In genomic region chr9:66512351-66512671, GRCm38 (mm10) we compare ENCODE assay signal across 8 mouse cellular contexts. TPM values are rescaled to one million over a fixed set of nuclear protein-coding genes. Genes with fewer than 3 reads are reported as not detected.
DNase-seq lines count a peak whose midpoint lies in the region; ATAC-seq and TF ChIP-seq lines count a peak whose summit lies in the region.

No protein-coding gene starts in this region.

- peak overlapping the region; percentile 72 to 77 for H3K4me3 ChIP-seq in MEL (ENCODE audit: control insufficient read depth in 1 of 2, insufficient read depth in 1 of 2, low read depth in 2 of 2, low read length in 2 of 2)
- H3K4me3 ChIP-seq in hindbrain, embryonic 10.5 days = peak overlapping the region; percentile 73
- peak overlapping the region; percentile 56 for H3K4me3 ChIP-seq in lung, embryonic 15.5 days
- peak overlapping the region; percentile 55 for H3K4me3 ChIP-seq in olfactory bulb, adult 2 months (ENCODE audit: insufficient read depth, low read depth, low read length)

- H3K27me3 ChIP-seq in MEL (ENCODE audit: control insufficient read depth in 1 of 2, insufficient read depth in 2 of 2, low read length in 2 of 2) = no peaks in the 10 kb centered on the region
- H3K27me3 ChIP-seq in hindbrain, embryonic 10.5 days (ENCODE audit: insufficient read depth, poor library complexity, severe bottlenecking) = no peaks in the 10 kb centered on the region
- H3K27me3 ChIP-seq in lung, embryonic 15.5 days = no peaks in the 10 kb centered on the region

- TF ChIP-seq CTCF in MEL (IDR thresholded peaks at IDR 0.05 in 2 of 3, conservative IDR thresholded peaks at IDR 0.05 in 1 of 3; ENCODE audit: control insufficient read depth in 1 of 3, insufficient read depth in 1 of 3, low read depth in 2 of 3, low read length in 3 of 3, poor library complexity in 1 of 3, severe bottlenecking in 1 of 3) = no peak
- no peak for TF ChIP-seq CTCF in olfactory bulb, adult 2 months (IDR thresholded peaks at IDR 0.05; ENCODE audit: insufficient read depth, low read depth, low read length)

- peaks cover 0 to 7% of the 10 kb centered on the region in 2 experiments; a peak in 1 of 4 replicates for H3K36me3 ChIP-seq in MEL (ENCODE audit: control insufficient read depth in 1 of 2, insufficient read depth in 2 of 2, low read length in 2 of 2)
- peaks cover 74% of the 10 kb centered on the region for H3K36me3 ChIP-seq in hindbrain, embryonic 10.5 days
- peaks cover 34% of the 10 kb centered on the region for H3K36me3 ChIP-seq in lung, embryonic 15.5 days

- H3K9ac ChIP-seq in MEL (ENCODE audit: control insufficient read depth, low read depth, low read length, poor library complexity, severe bottlenecking) = peak overlapping the region; percentile 83
- H3K9ac ChIP-seq in lung, embryonic 15.5 days = peak overlapping the region; percentile 61

- no peak for TF ChIP-seq RAD21 in MEL (IDR thresholded peaks at IDR 0.05; ENCODE audit: low read depth, low read length)

- peaks cover 0 to 7% of the 10 kb centered on the region in 2 experiments; a peak in 2 of 4 replicates for H3K4me1 ChIP-seq in MEL (ENCODE audit: control insufficient read depth in 1 of 2, insufficient read depth in 2 of 2, low read length in 2 of 2)
- H3K4me1 ChIP-seq in hindbrain, embryonic 10.5 days (replicated peaks) = peaks cover 43% of the 10 kb centered on the region
- H3K4me1 ChIP-seq in lung, embryonic 15.5 days = peaks cover 28% of the 10 kb centered on the region
- H3K4me1 ChIP-seq in olfactory bulb, adult 2 months (ENCODE audit: control insufficient read depth, insufficient read depth, low read length) = peaks cover 29% of the 10 kb centered on the region

- ATAC-seq in frontal cortex, adult (ENCODE audit: low TSS enrichment) = peak; percentile 64
- ATAC-seq in lung, embryonic 15.5 days (ENCODE audit: borderline replicate concordance, extremely low read depth, low FRiP score, low TSS enrichment) = peak; percentile 84

- TF ChIP-seq POLR2A in MEL (IDR thresholded peaks at IDR 0.05; ENCODE audit: control insufficient read depth in 1 of 2, insufficient read depth in 1 of 2, low read depth in 1 of 2, low read length in 2 of 2, poor library complexity in 1 of 2) = peak; percentile 64 to 94; a peak in 2 of 4 replicates
- peak; percentile 32 for TF ChIP-seq POLR2A in olfactory bulb, adult 2 months (IDR thresholded peaks at IDR 0.05; ENCODE audit: insufficient read depth, low read depth, low read length)

- WGBS in hindbrain, embryonic 10.5 days = under 1% methylated on average over 8 of the region's 8 CpGs
- WGBS in lung, embryonic 15.5 days = 0% methylated on average over 8 of the region's 8 CpGs
- WGBS in olfactory bulb, adult 2 months = 1% methylated on average over 8 of the region's 8 CpGs

- TF ChIP-seq EP300 in MEL (IDR thresholded peaks at IDR 0.05; ENCODE audit: low read depth in 1 of 2, low read length in 2 of 2) = no peak

- DNase-seq in MEL (ENCODE audit: low read depth, low spot score) = peak; percentile 93
- peak; percentile 75 for DNase-seq in cerebellum, adult 8-10 months
- DNase-seq in hindbrain, embryonic 10.5 days (ENCODE audit: low spot score) = peak; percentile 87
- DNase-seq in layer of hippocampus, adult 9-10 months (ENCODE audit: low spot score) = peak; percentile 78
- peak; percentile 82 to 90 for DNase-seq in thymus, adult 18-20 months

- peaks cover 4% of the 10 kb centered on the region; the same call in 1 of the 2 replicates for H3K79me2 ChIP-seq in MEL (ENCODE audit: control insufficient read depth, insufficient read depth, low read length, poor library complexity)

- H3K27ac ChIP-seq in MEL (ENCODE audit: control insufficient read depth, low read depth, low read length) = peak overlapping the region; percentile 86
- H3K27ac ChIP-seq in hindbrain, embryonic 10.5 days = peak overlapping the region; percentile 95
- H3K27ac ChIP-seq in lung, embryonic 15.5 days = peak overlapping the region; percentile 93
- peak overlapping the region; percentile 89 for H3K27ac ChIP-seq in olfactory bulb, adult 2 months (ENCODE audit: insufficient read depth, low read depth, low read length)

- H3K9me3 ChIP-seq in MEL (replicated peaks; ENCODE audit: insufficient read depth, low read length) = no peaks in the 10 kb centered on the region
- H3K9me3 ChIP-seq in hindbrain, embryonic 10.5 days = no peaks in the 10 kb centered on the region
- H3K9me3 ChIP-seq in lung, embryonic 15.5 days = no peaks in the 10 kb centered on the region

- H3K4me2 ChIP-seq in lung, embryonic 15.5 days = peak overlapping the region; percentile 91

TF ChIP-seq in MEL, 35 proteins besides CTCF, POLR2A, EP300 and RAD21:
- TF ChIP-seq MEF2A (IDR thresholded peaks at IDR 0.05; ENCODE audit: extremely low read depth, insufficient replicate concordance, low read depth, low read length, poor library complexity, severe bottlenecking) (no peak), CHD1 (IDR thresholded peaks at IDR 0.05; ENCODE audit: low read depth, low read length) (no peak), NELFE (IDR thresholded peaks at IDR 0.05; ENCODE audit: low read depth, low read length) (peak; percentile 77), SIN3A (IDR thresholded peaks at IDR 0.05; ENCODE audit: low read length) (no peak), BHLHE40 (IDR thresholded peaks at IDR 0.05; ENCODE audit: borderline replicate concordance, low read depth, low read length) (peak; percentile 62; the same call in 1 of the 2 replicates), ZKSCAN1 (IDR thresholded peaks at IDR 0.05; ENCODE audit: low read depth, low read length) (no peak), POLR2AphosphoS5 (IDR thresholded peaks at IDR 0.05; ENCODE audit: borderline replicate concordance, low read depth, low read length) (no peak), POLR2AphosphoS2 (IDR thresholded peaks at IDR 0.05; ENCODE audit: low read length) (no peak; the same call in none of the 2 replicates), MXI1 (IDR thresholded peaks at IDR 0.05; ENCODE audit: low read depth, low read length) (no peak; the same call in 1 of the 2 replicates), RCOR1 (IDR thresholded peaks at IDR 0.05; ENCODE audit: low read depth, low read length) (no peak), KAT2A (conservative IDR thresholded peaks at IDR 0.05; ENCODE audit: low read depth, low read length) (no peak), ETS1 (IDR thresholded peaks at IDR 0.05; ENCODE audit: low read depth, low read length) (0 out of 2 replicates have a peak, but pooled peaks have one; percentile 20), MYC (IDR thresholded peaks at IDR 0.05; ENCODE audit: low read depth, low read length) (peak; percentile 72), ZMIZ1 (IDR thresholded peaks at IDR 0.05; ENCODE audit: low read depth, low read length) (peak; percentile 91), USF1 (IDR thresholded peaks at IDR 0.05; ENCODE audit: low read depth, low read length) (peak; percentile 98), UBTF (IDR thresholded peaks at IDR 0.05; ENCODE audit: borderline replicate concordance, insufficient read depth, low read depth, low read length) (no peak), TCF12 (IDR thresholded peaks at IDR 0.05; ENCODE audit: low read depth, low read length) (peak; percentile 47; the same call in 1 of the 2 replicates), USF2 (IDR thresholded peaks at IDR 0.05; ENCODE audit: borderline replicate concordance in 1 of 2, insufficient read depth in 1 of 2, low read depth in 1 of 2, low read length in 2 of 2) (peak; percentile 72 to 88), SMC3 (IDR thresholded peaks at IDR 0.05; ENCODE audit: low read depth, low read length) (no peak; the same call in 1 of the 2 replicates), ZNF384 (IDR thresholded peaks at IDR 0.05; ENCODE audit: low read depth, low read length) (no peak), MAFK (IDR thresholded peaks at IDR 0.05; ENCODE audit: borderline replicate concordance, low read depth, low read length) (no peak), MYB (IDR thresholded peaks at IDR 0.05; ENCODE audit: low read depth, low read length) (no peak), NRF1 (IDR thresholded peaks at IDR 0.05; ENCODE audit: insufficient read depth, low read depth, low read length, poor library complexity, severe bottlenecking) (no peak), TBP (IDR thresholded peaks at IDR 0.05; ENCODE audit: low read depth, low read length) (peak; percentile 87), CHD2 (IDR thresholded peaks at IDR 0.05; ENCODE audit: low read length) (no peak), HCFC1 (IDR thresholded peaks at IDR 0.05; ENCODE audit: low read depth, low read length) (no peak), GABPA (IDR thresholded peaks at IDR 0.05; ENCODE audit: low read depth, low read length) (no peak), E2F4 (IDR thresholded peaks at IDR 0.05; ENCODE audit: borderline replicate concordance, low read depth, low read length) (no peak), ELF1 (IDR thresholded peaks at IDR 0.05; ENCODE audit: low read depth, low read length) (no peak), JUND (IDR thresholded peaks at IDR 0.05; ENCODE audit: low read depth, low read length) (no peak), TAL1 (IDR thresholded peaks at IDR 0.05; ENCODE audit: low read length) (no peak), GATA1 (IDR thresholded peaks at IDR 0.05; ENCODE audit: low read depth, low read length) (no peak), MAX (IDR thresholded peaks at IDR 0.05; ENCODE audit: low read length) (peak; percentile 96), ZC3H11A (IDR thresholded peaks at IDR 0.05; ENCODE audit: low read depth, low read length) (no peak), MAZ (IDR thresholded peaks at IDR 0.05; ENCODE audit: low read depth, low read length) (no peak)
TF ChIP-seq in MEL: peak in this region for 10.

RNA-seq across cellular contexts. Expression of gene Fbxl22, which starts 2.1 kb away (rescaled TPM):
- total RNA-seq in MEL (2012; rRNA removed) = 0.29 and 0.35 TPM in 2 replicates
- under 1 TPM in 1 of 2 experiments, not detected in 1; 0.47 TPM for polyA plus RNA-seq in MEL (2012; ENCODE audit: insufficient read depth in 1 of 2, insufficient read length in 2 of 2, low read depth in 1 of 2, low replicate concordance in 2 of 2, missing spikeins in 1 of 2)
- polyA plus RNA-seq in hindbrain, embryonic 10.5 days (2016; fragmentation: Nextera tagmentation; extraction: Ambion mirVana) = 1.5 and 1.6 TPM in 2 replicates
- polyA plus RNA-seq in lung, embryonic 15.5 days (2015; fragmentation: Nextera tagmentation; extraction: Ambion mirVana) = 6.8 and 8.2 TPM in 2 replicates
- not detected in 2 replicates for polyA plus RNA-seq in olfactory bulb, adult 2 months (2012; ENCODE audit: insufficient read depth, insufficient read length, low replicate concordance, missing spikeins)

Comparison
In these comparisons a context has a peak if more than half of its experiments do, and no peak if none do; other contexts are left out.
1. Peak in every context shown above with its lines: DNase-seq, ATAC-seq, H3K4me3 ChIP-seq and H3K27ac ChIP-seq.